Mouse (Mus musculus) brain, embryonic 18.5 days (tissue): ENCODE measurements around the gene Rorb.

Experiments used
- DNase-seq: peaks from one replicate; pipeline ENCODE4 v3.0.0-alpha.2; 2012; ENCODE audit warnings: low read depth, low spot score

Gene Rorb

DNA sequence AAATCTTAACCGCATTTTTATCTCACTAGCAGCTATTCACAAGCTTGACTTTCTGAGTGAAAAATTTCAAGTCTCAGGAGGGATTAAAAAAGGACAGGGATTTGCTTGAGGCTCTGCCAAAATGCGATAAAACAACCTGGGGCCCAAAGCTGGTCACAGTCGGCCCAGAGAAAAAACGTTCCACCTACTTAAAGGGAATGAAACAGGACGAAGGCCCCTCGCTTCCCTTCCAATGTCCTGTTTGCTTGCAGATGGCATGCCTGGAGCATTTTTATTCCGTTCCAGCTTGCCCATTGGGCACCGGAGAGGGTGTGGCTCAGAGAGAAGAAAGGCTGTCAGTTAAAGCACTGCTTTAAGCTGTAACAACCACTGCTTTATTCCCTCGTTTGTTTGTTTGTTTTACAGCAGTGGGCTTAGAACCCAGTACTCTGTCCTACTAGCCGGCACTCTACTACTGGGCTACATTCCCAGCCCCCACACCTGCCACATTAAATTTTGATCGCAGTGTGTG lies 221.8 kb downstream of the Rorb start:
- DNase-seq = peak; percentile 67

DNA sequence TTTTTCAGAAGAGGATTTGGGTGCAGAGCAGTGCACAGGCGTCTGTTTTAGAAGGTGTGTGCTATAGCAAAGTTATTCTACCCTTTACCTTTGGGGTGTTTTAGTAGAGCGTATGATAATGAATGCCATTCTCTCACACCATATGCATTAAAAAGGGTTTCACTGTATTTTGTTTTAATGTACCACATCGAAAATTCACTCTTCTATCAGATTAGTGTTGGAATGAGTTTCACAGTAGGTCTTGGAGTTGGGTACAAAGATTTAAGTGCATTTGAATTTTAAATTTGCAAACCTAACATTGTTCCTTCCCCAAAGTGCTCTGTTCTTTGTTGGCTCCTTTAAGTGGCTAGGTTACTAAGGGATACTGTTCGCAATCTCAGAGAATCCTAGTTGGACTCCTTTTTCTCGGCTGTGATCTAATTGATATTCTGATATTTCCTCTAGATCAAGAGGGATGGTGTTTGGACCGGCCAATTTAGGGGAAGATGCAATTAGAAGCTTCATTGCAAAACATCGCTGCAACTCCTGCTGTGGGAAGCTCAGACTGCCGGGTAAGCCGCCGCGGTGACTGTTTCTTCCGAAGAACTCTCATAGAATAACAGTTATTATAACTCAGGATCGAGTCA lies 222.4 kb downstream of the Rorb start:
- peak; percentile 63 for DNase-seq

DNA sequence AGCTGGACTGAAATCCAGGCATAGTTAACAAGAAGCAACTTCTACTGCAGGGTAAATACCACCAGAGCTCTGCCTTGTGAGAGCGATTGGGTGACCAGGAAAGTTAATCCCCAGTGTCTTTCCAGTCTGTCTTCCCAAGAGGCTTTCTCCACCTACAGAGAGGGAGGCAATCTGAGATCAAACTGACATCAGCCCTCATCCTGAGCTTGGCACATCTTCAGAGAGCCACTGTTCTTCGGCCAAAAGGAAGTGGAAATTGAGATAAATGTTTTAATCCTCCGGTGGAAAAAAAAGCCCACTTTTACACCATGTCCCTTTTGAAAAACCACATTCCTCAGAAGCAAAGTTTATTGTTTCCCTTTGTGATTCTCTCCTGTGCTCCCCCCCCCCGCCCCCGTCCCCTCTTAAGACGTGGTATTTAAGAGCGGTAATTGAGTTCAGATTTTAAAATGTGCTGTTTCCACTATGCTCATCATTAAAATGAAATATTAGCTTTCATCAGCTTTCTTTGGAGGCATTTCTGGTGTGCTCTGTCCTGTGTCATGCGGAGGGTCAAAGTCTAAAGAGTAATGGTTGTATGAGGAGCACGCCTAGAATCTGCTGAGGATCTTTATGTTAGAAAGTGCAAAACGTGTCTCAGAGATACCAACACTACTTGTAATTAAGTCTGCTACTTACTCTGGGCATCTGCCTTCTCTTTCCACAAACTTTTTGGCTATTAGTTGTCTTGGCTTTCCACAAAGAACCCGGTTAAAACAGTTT lies 223.2 kb downstream of the Rorb start:
- DNase-seq = no peak

DNA sequence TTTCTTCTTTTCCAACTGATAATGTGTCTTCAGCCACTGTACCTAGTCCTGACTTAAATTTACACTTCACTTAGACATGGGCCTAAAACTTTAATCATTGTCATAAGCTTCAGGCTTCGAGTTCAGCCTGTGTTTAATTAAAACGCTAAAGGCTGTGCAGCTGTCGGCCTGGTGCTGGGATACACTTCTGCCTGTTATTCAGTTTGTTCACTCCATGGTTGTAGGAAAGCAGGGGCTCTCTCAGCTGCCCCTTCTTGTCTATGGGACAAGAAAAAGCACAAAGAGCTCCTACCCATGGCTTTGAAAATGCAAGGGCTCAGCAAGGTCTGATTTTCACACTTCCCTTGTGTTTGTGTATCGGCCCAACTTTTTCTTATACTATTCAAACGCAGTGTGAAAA lies 229.8 kb downstream of the Rorb start:
- DNase-seq = no peak
